24 mouse cellular contexts compared by ENCODE assay signal in genomic region chr7:114161101-114161500, GRCm38 (mm10). TPM values are rescaled to one million over a fixed set of nuclear protein-coding genes. Genes with fewer than 3 reads are reported as not detected.
DNase-seq lines count a peak whose midpoint lies in the region; ATAC-seq and TF ChIP-seq lines count a peak whose summit lies in the region.
"Had no signal": no experiment of that assay in that cellular context is flagged by ENCODE, and none has a peak within 500 bp of the region (broad histone marks: within the 10 kb centered on the region; RNA-seq: fewer than 3 reads in every experiment).

No protein-coding gene starts in this region.

- ATAC-seq in CD4-positive, CD25-positive, alpha-beta regulatory T cell, adult 4 months = peak; percentile 96
- ATAC-seq in common myeloid progenitor, adult 5-6 weeks (replicated peaks; ENCODE audit: low read depth, poor library complexity, severe bottlenecking) = peak; percentile 54
- peak; percentile 37 for ATAC-seq in megakaryocyte progenitor cell, adult 5-6 weeks (replicated peaks; ENCODE audit: poor library complexity)
- ATAC-seq in liver, postnatal 0 days = no peak
- ATAC-seq: hindbrain, embryonic 16.5 days had no signal

- no peaks in the 10 kb centered on the region for H3K36me3 ChIP-seq in liver, postnatal 0 days (replicated peaks; ENCODE audit: insufficient read depth, low read length)
- H3K36me3 ChIP-seq: forebrain, embryonic 10.5 days; heart, embryonic 15.5 days; kidney, embryonic 15.5 days; limb, embryonic 10.5 days; liver, embryonic 15.5 days had no signal

- no peak overlapping the region for H3K27ac ChIP-seq in liver, postnatal 0 days (ENCODE audit: low read depth)
- H3K27ac ChIP-seq: forebrain, embryonic 10.5 days; gastrocnemius, adult 2 months; heart, embryonic 15.5 days; kidney, embryonic 15.5 days; limb, embryonic 10.5 days; liver, embryonic 15.5 days; macrophage had no signal

- no peaks in the 10 kb centered on the region for H3K4me1 ChIP-seq in liver, postnatal 0 days (ENCODE audit: insufficient read depth)
- H3K4me1 ChIP-seq: kidney, embryonic 15.5 days; liver, embryonic 15.5 days had no signal

- no peak overlapping the region for H3K9ac ChIP-seq in liver, postnatal 0 days (replicated peaks)
- H3K9ac ChIP-seq: heart, embryonic 15.5 days; kidney, embryonic 15.5 days; liver, embryonic 15.5 days had no signal

- TF ChIP-seq CTCF in liver, postnatal 0 days (IDR thresholded peaks at IDR 0.05; ENCODE audit: low read depth) = no peak

- H3K9me3 ChIP-seq in liver, postnatal 0 days (ENCODE audit: low read length) = no peaks in the 10 kb centered on the region
- H3K9me3 ChIP-seq: forebrain, embryonic 10.5 days; heart, embryonic 15.5 days; kidney, embryonic 15.5 days; limb, embryonic 10.5 days; liver, embryonic 15.5 days had no signal

- peak; percentile 46 for DNase-seq in thymus, postnatal 25 days
- DNase-seq in liver, postnatal 0 days = no peak
- DNase-seq in layer of hippocampus, postnatal 14 days (ENCODE audit: low spot score in 2 of 2) = no peak
- DNase-seq in frontal cortex, postnatal 25 days (ENCODE audit: low spot score in 2 of 2) = no peak
- DNase-seq: adrenal gland, postnatal 36 days; B cell, adult 2 months; cerebellum, adult 11 months; cerebellum, postnatal 10 days; gastrocnemius, adult 2 months; heart, postnatal 4 days; kidney, adult 11 months; kidney, postnatal 4 days; liver had no signal

- 40% methylated on average over 8 of the region's 8 CpGs for WGBS in liver, postnatal 0 days (ENCODE audit: insufficient replicate concordance)

- H3K27me3 ChIP-seq in liver, postnatal 0 days (ENCODE audit: insufficient read depth, low read length) = no peaks in the 10 kb centered on the region
- H3K27me3 ChIP-seq: heart, embryonic 15.5 days; kidney, embryonic 15.5 days; liver, embryonic 15.5 days had no signal

- H3K4me3 ChIP-seq in liver, postnatal 0 days (ENCODE audit: low read depth, low read length) = no peak overlapping the region
- H3K4me3 ChIP-seq: forebrain, embryonic 10.5 days; gastrocnemius, adult 2 months; heart, embryonic 15.5 days; kidney, embryonic 15.5 days; limb, embryonic 10.5 days; liver, embryonic 15.5 days had no signal

- TF ChIP-seq EP300 in liver, postnatal 0 days (IDR thresholded peaks at IDR 0.05; ENCODE audit: low read depth) = no peak

- H3K4me2 ChIP-seq in liver, postnatal 0 days (ENCODE audit: low read depth, low read length) = no peak overlapping the region
- H3K4me2 ChIP-seq: heart, embryonic 15.5 days; kidney, embryonic 15.5 days; liver, embryonic 15.5 days; midbrain, embryonic 11.5 days had no signal

RNA-seq across cellular contexts. Expression of gene Rras2, which starts 43.5 kb away (rescaled TPM):
- polyA plus RNA-seq in CD4-positive, CD25-positive, alpha-beta regulatory T cell, adult 4 months (2017; shearing (Covaris generic)) = 10 to 100 TPM in 1 of 2 experiments, 1 to 10 TPM in 1; 7.8 to 11.1 TPM
- 5.4 and 7.4 TPM in 2 replicates for total RNA-seq in common myeloid progenitor, adult 5-6 weeks (2017)
- total RNA-seq in megakaryocyte progenitor cell, adult 5-6 weeks (2015) = 1.7 and 3.7 TPM in 2 replicates
- 1.5 and 1.7 TPM in 2 replicates for total RNA-seq in megakaryocyte progenitor cell, adult 5-6 weeks (2017)
- 8.1 and 8.7 TPM in 2 replicates for polyA plus RNA-seq in liver, postnatal 0 days (2015; fragmentation: Nextera tagmentation; extraction: Ambion mirVana)
- 10 to 100 TPM; 61.3 to 61.5 TPM for total RNA-seq in layer of hippocampus, postnatal 14 days (2021)
